8 mouse cellular contexts compared by ENCODE assay signal in the genomic region with DNA sequence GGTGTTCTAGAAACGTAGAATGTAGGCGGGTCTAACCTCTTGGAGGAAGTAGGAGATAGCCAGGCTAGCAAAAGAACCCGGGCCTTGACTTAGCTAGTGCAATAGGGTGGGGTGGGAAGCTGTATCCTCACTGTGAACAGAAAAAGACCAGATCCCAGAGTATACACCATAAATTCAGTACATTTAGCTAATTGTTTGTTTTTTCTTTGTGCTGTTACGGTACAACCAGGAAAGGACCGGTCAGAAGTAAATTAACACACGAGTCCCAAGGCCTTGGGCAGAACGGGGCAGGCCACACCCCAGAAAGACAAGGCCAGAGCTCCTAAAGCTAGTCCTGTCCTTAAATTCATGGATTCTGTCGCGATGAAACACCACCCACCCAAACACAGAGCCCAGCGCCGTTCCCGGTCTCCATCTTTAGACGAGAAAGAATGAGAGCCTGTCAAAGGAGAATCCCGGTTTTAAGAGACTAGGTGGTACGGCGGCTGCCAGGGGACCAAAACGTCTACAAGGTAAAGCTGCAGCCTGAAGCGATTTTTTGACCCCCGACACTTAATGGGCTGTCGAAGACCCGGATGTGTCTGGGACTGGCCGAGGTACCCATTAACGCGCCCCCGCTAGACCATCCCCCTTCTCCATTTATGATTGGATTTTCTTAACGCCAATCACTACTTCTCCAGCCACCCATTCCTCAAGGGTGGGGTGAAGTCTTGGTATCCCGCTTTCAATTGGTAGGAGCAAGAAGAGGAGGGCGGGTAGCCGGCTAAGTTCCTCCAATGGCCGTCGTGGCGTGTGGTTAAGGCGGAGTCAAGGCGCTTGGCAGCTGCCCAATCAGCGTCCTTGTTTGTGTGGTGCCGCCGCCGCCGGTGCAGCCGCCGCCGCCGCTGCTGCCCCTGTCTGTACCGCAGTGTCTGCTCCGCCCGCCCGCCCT. TPM values are rescaled to one million over a fixed set of nuclear protein-coding genes. Genes with fewer than 3 reads are reported as not detected.
DNase-seq lines count a peak whose midpoint lies in the region; ATAC-seq and TF ChIP-seq lines count a peak whose summit lies in the region.

A gene (plus strand): TSS at position 834 of the 931 bp plus-strand sequence.

- peak within 1 kb of the TSS; percentile 98 for H3K27ac ChIP-seq in forebrain, embryonic 16.5 days (ENCODE audit: low read length)
- peak within 1 kb of the TSS; percentile 99 for H3K27ac ChIP-seq in layer of hippocampus, adult 2 months
- peak within 1 kb of the TSS; percentile 96 for H3K27ac ChIP-seq in lung, embryonic 14.5 days (ENCODE audit: low read depth)
- peak within 1 kb of the TSS; percentile 98 for H3K27ac ChIP-seq in olfactory bulb, adult 2 months (ENCODE audit: insufficient read depth, low read depth, low read length)
- peak within 1 kb of the TSS; percentile 91 for H3K27ac ChIP-seq in thymus, adult 2 months (ENCODE audit: control insufficient read depth, insufficient read depth, low read length)

- peak within 1 kb of the TSS; percentile 77 for H3K4me2 ChIP-seq in forebrain, embryonic 16.5 days (ENCODE audit: low read length)
- peak within 1 kb of the TSS; percentile 71 for H3K4me2 ChIP-seq in lung, embryonic 14.5 days

- H3K36me3 ChIP-seq in G1E (replicated peaks), result peaks cover 22% of the 10 kb centered on the region
- no peaks in the 10 kb centered on the region for H3K36me3 ChIP-seq in forebrain, embryonic 16.5 days (ENCODE audit: control insufficient read depth, insufficient read depth)
- H3K36me3 ChIP-seq in lung, embryonic 14.5 days (ENCODE audit: insufficient read depth), result peaks cover 8% of the 10 kb centered on the region; the same call in 1 of the 2 replicates
- no peaks in the 10 kb centered on the region for H3K36me3 ChIP-seq in thymus, adult 2 months (ENCODE audit: control insufficient read depth, insufficient read depth, low read length)

- peak; percentile 95 for DNase-seq in G1E (ENCODE audit: low spot score)
- DNase-seq in cerebellum, adult 18-20 months, result peak; percentile 98
- DNase-seq in heart, postnatal 36 days, result peak; percentile 97
- peak; percentile 100 for DNase-seq in layer of hippocampus, adult 2 months (ENCODE audit: low spot score in 2 of 2)
- peak; percentile 100 for DNase-seq in lung, embryonic 14.5 days
- peak; percentile 95 for DNase-seq in thymus, adult 2 months

- peak within 1 kb of the TSS; percentile 78 for H3K4me3 ChIP-seq in G1E (ENCODE audit: low read depth, low read length)
- H3K4me3 ChIP-seq in forebrain, embryonic 16.5 days (replicated peaks; ENCODE audit: low read length), result peak within 1 kb of the TSS; percentile 71
- peak within 1 kb of the TSS; percentile 68 for H3K4me3 ChIP-seq in layer of hippocampus, adult 2 months
- H3K4me3 ChIP-seq in lung, embryonic 14.5 days (ENCODE audit: low read depth, low read length), result peak within 1 kb of the TSS; percentile 89
- H3K4me3 ChIP-seq in olfactory bulb, adult 2 months (ENCODE audit: insufficient read depth, low read depth, low read length), result peak within 1 kb of the TSS; percentile 97
- H3K4me3 ChIP-seq in thymus, adult 2 months (ENCODE audit: control insufficient read depth, insufficient read depth, low read length), result peak within 1 kb of the TSS; percentile 100

- intact Hi-C loops in heart, postnatal 36 days (cut with DNase I), result loop anchor here (1.0 kb wide), 1 partner anchor 27 kb away; a partner anchor contains a TSS

- under 1% methylated on average over 40 of the region's 47 CpGs for WGBS in forebrain, embryonic 16.5 days
- under 1% methylated on average over 44 of the region's 47 CpGs for WGBS in lung, embryonic 14.5 days
- WGBS in olfactory bulb, adult 2 months, result under 1% methylated on average over 43 of the region's 47 CpGs
- under 1% methylated on average over 40 of the region's 47 CpGs for WGBS in thymus, adult 2 months

- H3K9ac ChIP-seq in forebrain, embryonic 16.5 days (replicated peaks; ENCODE audit: low read depth, low read length), result peak within 1 kb of the TSS; percentile 86
- H3K9ac ChIP-seq in lung, embryonic 14.5 days, result peak within 1 kb of the TSS; percentile 94

- TF ChIP-seq POLR2A in olfactory bulb, adult 2 months (IDR thresholded peaks at IDR 0.05; ENCODE audit: insufficient read depth, low read depth, low read length), result peak; percentile 43; the same call in 1 of the 2 replicates
- no peak for TF ChIP-seq POLR2A in thymus, adult 2 months (IDR thresholded peaks at IDR 0.05; ENCODE audit: control insufficient read depth, extremely low read depth, insufficient read depth, low read length, poor library complexity)

- TF ChIP-seq CTCF in G1E (IDR thresholded peaks at IDR 0.05; ENCODE audit: low read depth, low read length), result no peak
- peak; percentile 17 for TF ChIP-seq CTCF in layer of hippocampus, adult 2 months (conservative IDR thresholded peaks at IDR 0.05)
- no peak for TF ChIP-seq CTCF in lung, embryonic 14.5 days (IDR thresholded peaks at IDR 0.05; ENCODE audit: low read depth)
- TF ChIP-seq CTCF in olfactory bulb, adult 2 months (IDR thresholded peaks at IDR 0.05; ENCODE audit: insufficient read depth, low read depth, low read length), result no peak
- TF ChIP-seq CTCF in thymus, adult 2 months (IDR thresholded peaks at IDR 0.05; ENCODE audit: borderline replicate concordance, control insufficient read depth, extremely low read depth, insufficient read depth, low read length, poor library complexity), result no peak

- ATAC-seq in G1E (ENCODE audit: extremely low read depth, insufficient number of reproducible peaks, low FRiP score, poor library complexity, severe bottlenecking), result peak; percentile 98
- ATAC-seq in forebrain, embryonic 16.5 days, result peak; percentile 98
- ATAC-seq in lung, embryonic 14.5 days (ENCODE audit: insufficient read depth), result peak; percentile 99

- peaks cover 36% of the 10 kb centered on the region for H3K4me1 ChIP-seq in G1E (ENCODE audit: insufficient read depth, low read depth, low read length)
- H3K4me1 ChIP-seq in forebrain, embryonic 16.5 days (replicated peaks; ENCODE audit: control insufficient read depth, insufficient read depth, low read length), result peaks cover 15% of the 10 kb centered on the region
- H3K4me1 ChIP-seq in lung, embryonic 14.5 days (ENCODE audit: insufficient read depth), result peaks cover 9% of the 10 kb centered on the region; the same call in 1 of the 2 replicates
- no peaks in the 10 kb centered on the region for H3K4me1 ChIP-seq in olfactory bulb, adult 2 months (ENCODE audit: control insufficient read depth, insufficient read depth, low read length)
- peaks cover 5% of the 10 kb centered on the region; the same call in 1 of the 2 replicates for H3K4me1 ChIP-seq in thymus, adult 2 months (replicated peaks; ENCODE audit: control insufficient read depth, insufficient read depth, low read length)

- H3K27me3 ChIP-seq in G1E (ENCODE audit: insufficient read depth, low read length), result no peaks in the 10 kb centered on the region
- H3K27me3 ChIP-seq in forebrain, embryonic 16.5 days (replicated peaks; ENCODE audit: control insufficient read depth, insufficient read depth, low read length), result no peaks in the 10 kb centered on the region
- H3K27me3 ChIP-seq in lung, embryonic 14.5 days (ENCODE audit: insufficient read depth, low read length), result no peaks in the 10 kb centered on the region
- no peaks in the 10 kb centered on the region for H3K27me3 ChIP-seq in thymus, adult 2 months (ENCODE audit: control insufficient read depth, insufficient read depth, low read length)

- H3K9me3 ChIP-seq in G1E (replicated peaks), result no peaks in the 10 kb centered on the region
- H3K9me3 ChIP-seq in forebrain, embryonic 16.5 days (ENCODE audit: control insufficient read depth, low read length), result no peaks in the 10 kb centered on the region
- H3K9me3 ChIP-seq in lung, embryonic 14.5 days (ENCODE audit: low read depth, low read length), result no peaks in the 10 kb centered on the region

RNA-seq across cellular contexts. Expression of the gene that starts here (rescaled TPM):
- total RNA-seq in G1E (2014; fragmentation: Nextera tagmentation), result 176 and 211 TPM in 2 replicates
- total RNA-seq in G1E (2017), result 15.2 and 19.1 TPM in 2 replicates
- polyA plus RNA-seq in G1E (2012), result 5.1 and 6.8 TPM in 2 replicates
- 15.2 and 16.5 TPM in 2 replicates for polyA plus RNA-seq in forebrain, embryonic 16.5 days (2015; fragmentation: Nextera tagmentation; extraction: Ambion mirVana)
- total RNA-seq in heart, postnatal 36 days (2021), result 10 to 100 TPM; 50.1 to 50.7 TPM
- total RNA-seq in layer of hippocampus, adult 2 months (2021), result 100 to 1,000 TPM; 107 to 108 TPM
- polyA plus RNA-seq in lung, embryonic 14.5 days (2014; fragmentation: Nextera tagmentation; extraction: Ambion mirVana), result 14.6 and 15.8 TPM in 2 replicates
- 118 TPM in 1 of 2 replicates, not detected in the other for polyA plus RNA-seq in olfactory bulb, adult 2 months (2012; ENCODE audit: insufficient read depth, insufficient read length, low replicate concordance, missing spikeins)
- 69.8 and 77.6 TPM in 2 replicates for polyA plus RNA-seq in thymus, adult 2 months (2012; rRNA removed)

Comparison
In these comparisons a context has a peak if more than half of its experiments do, and no peak if none do; other contexts are left out.
1. Peak in every context shown above with its lines: DNase-seq, ATAC-seq, H3K4me3 ChIP-seq and H3K27ac ChIP-seq.